Mouse (Mus musculus) liver, postnatal 0 days (tissue): ENCODE data around the gene Krt7.

Experiments
- CTCF ChIP-seq: sonication (generic); IDR thresholded peaks from 2 replicates; pipeline ENCODE4 v1.5.1; 2016; ENCODE audit warnings: antibody characterized with exemption, low read depth
- EP300 ChIP-seq: IDR thresholded peaks from 2 replicates; pipeline ENCODE4 v1.6.1; 2016; ENCODE audit warnings: antibody characterized with exemption, low read depth, mild to moderate bottlenecking

- no peak for TF ChIP-seq CTCF
- no peak for TF ChIP-seq EP300
Measured at GRCm38 (mm10) chr15:101458361-101458930, 47.6 kb downstream of the Krt7 start.
